Mouse (Mus musculus): ENCODE measurements around the gene Fut11. TPM values are rescaled to one million over a fixed set of nuclear protein-coding genes. Genes with fewer than 3 reads are reported as not detected.

Gene Fut11
- polyA plus RNA-seq, 1 experiment from 2014 or later = 24.9 TPM

- Histone ChIP-seq H3K4me1 (replicated peaks) (peaks cover 2% of the 10 kb centered on the region; the same call in 1 of the 2 replicates), H3K36me3 (peaks cover 77% of the 10 kb centered on the region), H3K9ac (replicated peaks) (no peak overlapping the region), H3K27me3 (no peaks in the 10 kb centered on the region), H3K4me2 (no peak overlapping the region), H3K27ac (no peak overlapping the region), H3K9me3 (no peaks in the 10 kb centered on the region), H3K4me3 (replicated peaks) (no peak overlapping the region)
- WGBS = 83% methylated on average over 8 of the region's 8 CpGs
- no peak for ATAC-seq (ENCODE audit: insufficient number of reproducible peaks, insufficient read depth, low FRiP score, low TSS enrichment, low read depth)
Measured at GRCm38 (mm10) chr14:20738511-20738910, 43.7 kb downstream of the Fut11 start.

GRCm38 (mm10) chr14:20741301-20741700, 46.5 kb downstream of the Fut11 start:
- H3K4me3 ChIP-seq (replicated peaks) = no peak overlapping the region
- H3K9me3 ChIP-seq = no peaks in the 10 kb centered on the region
- H3K4me1 ChIP-seq (replicated peaks) = no peaks in the 10 kb centered on the region
- no peak overlapping the region for H3K27ac ChIP-seq
- 95% methylated on average over 9 of the region's 9 CpGs for WGBS
- no peak overlapping the region for H3K4me2 ChIP-seq
- no peak for ATAC-seq (ENCODE audit: insufficient number of reproducible peaks, insufficient read depth, low FRiP score, low TSS enrichment, low read depth)
- no peak overlapping the region for H3K9ac ChIP-seq (replicated peaks)
- H3K27me3 ChIP-seq = no peaks in the 10 kb centered on the region
- H3K36me3 ChIP-seq = peaks cover 92% of the 10 kb centered on the region

- H3K4me1 ChIP-seq (replicated peaks) = no peaks in the 10 kb centered on the region
- ATAC-seq (ENCODE audit: insufficient number of reproducible peaks, insufficient read depth, low FRiP score, low TSS enrichment, low read depth) = no peak
- no peak overlapping the region for H3K4me3 ChIP-seq (replicated peaks)
- WGBS = 86% methylated on average over 3 of the region's 3 CpGs
- H3K9ac ChIP-seq (replicated peaks) = no peak overlapping the region
- H3K4me2 ChIP-seq = no peak overlapping the region
- no peaks in the 10 kb centered on the region for H3K9me3 ChIP-seq
- H3K27me3 ChIP-seq = no peaks in the 10 kb centered on the region
- no peak overlapping the region for H3K27ac ChIP-seq
- H3K36me3 ChIP-seq = peaks cover 91% of the 10 kb centered on the region
Measured at GRCm38 (mm10) chr14:20743614-20744013, 48.8 kb downstream of the Fut11 start.

GRCm38 (mm10) chr14:20746935-20747334, 52.2 kb downstream of the Fut11 start:
- H3K9ac ChIP-seq (replicated peaks) = no peak overlapping the region
- WGBS = 81% methylated on average over 3 of the region's 3 CpGs
- no peak overlapping the region for H3K27ac ChIP-seq
- no peaks in the 10 kb centered on the region; the same call in 1 of the 2 replicates for H3K4me1 ChIP-seq (replicated peaks)
- H3K9me3 ChIP-seq = no peaks in the 10 kb centered on the region
- peaks cover 65% of the 10 kb centered on the region for H3K36me3 ChIP-seq
- no peak for ATAC-seq (ENCODE audit: insufficient number of reproducible peaks, insufficient read depth, low FRiP score, low TSS enrichment, low read depth)
- no peak overlapping the region for H3K4me3 ChIP-seq (replicated peaks)
- no peaks in the 10 kb centered on the region for H3K27me3 ChIP-seq
- H3K4me2 ChIP-seq = no peak overlapping the region

- 37% methylated on average over 4 of the region's 4 CpGs for WGBS
- no peak overlapping the region for H3K27ac ChIP-seq
- no peaks in the 10 kb centered on the region; the same call in 1 of the 2 replicates for H3K4me1 ChIP-seq (replicated peaks)
- H3K27me3 ChIP-seq = no peaks in the 10 kb centered on the region
- no peak overlapping the region for H3K4me3 ChIP-seq (replicated peaks)
- no peak for ATAC-seq (ENCODE audit: insufficient number of reproducible peaks, insufficient read depth, low FRiP score, low TSS enrichment, low read depth)
- H3K4me2 ChIP-seq = no peak overlapping the region
- no peak overlapping the region for H3K9ac ChIP-seq (replicated peaks)
- H3K36me3 ChIP-seq = peaks cover 61% of the 10 kb centered on the region
- no peaks in the 10 kb centered on the region for H3K9me3 ChIP-seq
Measured at GRCm38 (mm10) chr14:20748388-20748787, 53.6 kb downstream of the Fut11 start.

- H3K9ac ChIP-seq (replicated peaks) = no peak overlapping the region
- no peak overlapping the region for H3K4me3 ChIP-seq (replicated peaks)
- 90% methylated on average over 4 of the region's 4 CpGs for WGBS
- H3K27me3 ChIP-seq = no peaks in the 10 kb centered on the region
- peaks cover 61% of the 10 kb centered on the region for H3K36me3 ChIP-seq
- no peak for ATAC-seq (ENCODE audit: insufficient number of reproducible peaks, insufficient read depth, low FRiP score, low TSS enrichment, low read depth)
- no peak overlapping the region for H3K27ac ChIP-seq
- H3K4me1 ChIP-seq (replicated peaks) = no peaks in the 10 kb centered on the region; the same call in 1 of the 2 replicates
- no peak overlapping the region for H3K4me2 ChIP-seq
- no peaks in the 10 kb centered on the region for H3K9me3 ChIP-seq
Measured at GRCm38 (mm10) chr14:20749494-20750051, 54.8 kb downstream of the Fut11 start.

- no peak for ATAC-seq (ENCODE audit: insufficient number of reproducible peaks, insufficient read depth, low FRiP score, low TSS enrichment, low read depth)
- WGBS = 56% methylated on average over 5 of the region's 5 CpGs
Measured at GRCm38 (mm10) chr14:20750503-20750902, 55.7 kb downstream of the Fut11 start.

More at GRCm38 (mm10) chr14:20750503-20750902, 55.7 kb downstream of the Fut11 start:
- Histone ChIP-seq H3K36me3 (peaks cover 61% of the 10 kb centered on the region), H3K9me3 (no peaks in the 10 kb centered on the region), H3K4me3 (replicated peaks) (no peak overlapping the region), H3K27me3 (no peaks in the 10 kb centered on the region), H3K4me2 (no peak overlapping the region), H3K4me1 (replicated peaks) (no peaks in the 10 kb centered on the region; the same call in 1 of the 2 replicates), H3K27ac (no peak overlapping the region), H3K9ac (replicated peaks) (no peak overlapping the region)

Small RNAs within 50 kb of the gene (microRNA-seq; reads per million reads assigned to microRNA genes)
- 1.4 reads per million for gene Mir6946

Other genes starting within 250 kb of the Fut11 start
- 0.21 and 0.64 TPM in 2 replicates for gene Cfap70, start 242.7 kb upstream of the Fut11 start, polyA plus RNA-seq (2016; fragmentation: Nextera tagmentation; extraction: Ambion mirVana)
- gene Anxa7, start 214.8 kb upstream of the Fut11 start, polyA plus RNA-seq (2016; fragmentation: Nextera tagmentation; extraction: Ambion mirVana) = 27.2 and 29.3 TPM in 2 replicates
- 1.3 and 1.4 TPM in 2 replicates for gene Mss51, start 198.1 kb upstream of the Fut11 start, polyA plus RNA-seq (2016; fragmentation: Nextera tagmentation; extraction: Ambion mirVana)
- 56.9 and 62.5 TPM in 2 replicates for gene Ppp3cb, start 148.4 kb upstream of the Fut11 start, polyA plus RNA-seq (2016; fragmentation: Nextera tagmentation; extraction: Ambion mirVana)
- gene Usp54, start 53.9 kb upstream of the Fut11 start, polyA plus RNA-seq (2016; fragmentation: Nextera tagmentation; extraction: Ambion mirVana) = 11.4 and 13.7 TPM in 2 replicates
- gene Myoz1, start 38.4 kb upstream of the Fut11 start, polyA plus RNA-seq (2016; fragmentation: Nextera tagmentation; extraction: Ambion mirVana) = 1.3 and 1.5 TPM in 2 replicates
- gene Synpo2l, start 26.6 kb upstream of the Fut11 start, polyA plus RNA-seq (2016; fragmentation: Nextera tagmentation; extraction: Ambion mirVana) = 11.7 and 14.2 TPM in 2 replicates
- 77.2 and 91.2 TPM in 2 replicates for gene Sec24c, start 20.7 kb upstream of the Fut11 start, polyA plus RNA-seq (2016; fragmentation: Nextera tagmentation; extraction: Ambion mirVana)
- 243 and 264 TPM in 2 replicates for gene Chchd1, start 8.0 kb downstream of the Fut11 start, polyA plus RNA-seq (2016; fragmentation: Nextera tagmentation; extraction: Ambion mirVana)
- gene Zswim8, start 12.6 kb downstream of the Fut11 start, polyA plus RNA-seq (2016; fragmentation: Nextera tagmentation; extraction: Ambion mirVana) = 37.5 and 43.6 TPM in 2 replicates
- 29.6 and 33.1 TPM in 2 replicates for gene Ndst2, start 39.6 kb downstream of the Fut11 start, polyA plus RNA-seq (2016; fragmentation: Nextera tagmentation; extraction: Ambion mirVana)
- gene Camk2g, start 99.1 kb downstream of the Fut11 start, polyA plus RNA-seq (2016; fragmentation: Nextera tagmentation; extraction: Ambion mirVana) = 59.0 and 67.8 TPM in 2 replicates
- gene Plau, start 141.7 kb downstream of the Fut11 start, polyA plus RNA-seq (2016; fragmentation: Nextera tagmentation; extraction: Ambion mirVana) = 0.64 and 0.68 TPM in 2 replicates
- 51.1 and 55.4 TPM in 2 replicates for gene Vcl, start 234.4 kb downstream of the Fut11 start, polyA plus RNA-seq (2016; fragmentation: Nextera tagmentation; extraction: Ambion mirVana)